Mouse (Mus musculus) embryonic facial prominence, embryonic 15.5 days (tissue): ENCODE measurements around the gene Gm26741. TPM values are rescaled to one million over a fixed set of nuclear protein-coding genes. Genes with fewer than 3 reads are reported as not detected.

Source experiments
- ATAC-seq: fragments of 200-750 bp; cut with Nextera tagmentation; 2 replicates; pipeline ENCODE4 v1.8.0; 2017; ENCODE audit warnings: low read depth, moderate TSS enrichment; ENCODE audit not compliant: insufficient number of reproducible peaks, low FRiP score, low TSS enrichment
- H3K27ac ChIP-seq: fragments of 300-500 bp; sonication (generic); replicated peaks from 2 replicates; pipeline ENCODE4 v1.5.1; 2015; ENCODE audit warnings: mild to moderate bottlenecking, inconsistent platforms
- H3K27me3 ChIP-seq: fragments of 300-500 bp; sonication (generic); 2 replicates; pipeline ENCODE4 v1.6.1; 2015; ENCODE audit warnings: inconsistent platforms
- H3K36me3 ChIP-seq: fragments of 300-500 bp; sonication (generic); 2 replicates; pipeline ENCODE4 v1.6.1; 2015; ENCODE audit warnings: mild to moderate bottlenecking, inconsistent platforms
- H3K4me1 ChIP-seq: fragments of 300-500 bp; sonication (generic); 2 replicates; pipeline ENCODE4 v1.6.1; 2015; ENCODE audit warnings: inconsistent platforms
- H3K4me2 ChIP-seq: fragments of 300-500 bp; sonication (generic); replicated peaks from 2 replicates; pipeline ENCODE4 v1.6.1; 2015; ENCODE audit warnings: mild to moderate bottlenecking, inconsistent platforms
- H3K4me3 ChIP-seq: fragments of 300-500 bp; sonication (generic); replicated peaks from 2 replicates; pipeline ENCODE4 v1.5.1; 2015; ENCODE audit warnings: mild to moderate bottlenecking, inconsistent platforms
- H3K9ac ChIP-seq: fragments of 300-500 bp; sonication (generic); 2 replicates; pipeline ENCODE4 v1.6.1; 2015; ENCODE audit warnings: inconsistent platforms
- H3K9me3 ChIP-seq: fragments of 300-500 bp; sonication (generic); replicated peaks from 2 replicates; pipeline ENCODE4 v1.6.1; 2016; ENCODE audit warnings: inconsistent platforms
- WGBS: fragments of 180-500 bp; shearing (Covaris S2); methylation state at CpG from one replicate; pipeline ENCODE4 v1.1.7; 2015; 5-methylcytosine and 5-hydroxymethylcytosine counted together
- polyA plus RNA-seq: library from polyadenylated mRNA; unstranded; fragments of >200 nt; fragmentation: Nextera tagmentation; extraction: Ambion mirVana; gene quantifications from 2 replicates; pipeline ENCODE4 v1.2.1, GENCODE M21; 2015

The Gm26741 gene
- polyA plus RNA-seq, 1 experiment from 2014 or later, result not detected

DNA sequence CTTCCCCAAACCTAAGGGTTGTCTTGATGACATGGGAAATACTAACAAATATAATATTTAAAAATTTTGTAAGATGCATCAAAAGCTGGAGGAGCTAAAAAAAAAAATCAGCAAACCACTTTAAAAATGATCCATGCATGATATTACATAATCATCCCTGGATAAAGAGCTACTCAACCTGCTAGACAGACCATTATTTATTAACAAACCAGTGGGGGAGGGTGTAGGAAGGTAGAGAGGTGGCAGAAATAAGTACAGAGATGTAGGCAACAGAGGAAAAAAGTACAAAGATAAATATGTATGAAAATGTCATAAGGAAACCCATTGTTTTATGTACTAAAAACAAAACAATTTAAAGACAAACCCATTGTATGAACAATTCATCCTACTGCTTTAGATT, 16.1 kb downstream of the Gm26741 start:
- no peak for ATAC-seq
- Histone ChIP-seq H3K9ac (no peak overlapping the region), H3K36me3 (no peaks in the 10 kb centered on the region), H3K27ac (no peak overlapping the region), H3K4me2 (no peak overlapping the region), H3K4me1 (no peaks in the 10 kb centered on the region), H3K9me3 (no peaks in the 10 kb centered on the region), H3K27me3 (no peaks in the 10 kb centered on the region), H3K4me3 (no peak overlapping the region)

- WGBS, result 88% methylated on average over 2 of the region's 2 CpGs
- Histone ChIP-seq H3K4me1 (no peaks in the 10 kb centered on the region), H3K9ac (no peak overlapping the region), H3K27me3 (no peaks in the 10 kb centered on the region), H3K36me3 (no peaks in the 10 kb centered on the region), H3K4me2 (no peak overlapping the region), H3K4me3 (no peak overlapping the region), H3K27ac (no peak overlapping the region), H3K9me3 (no peaks in the 10 kb centered on the region)
- ATAC-seq, result no peak
Measured at GRCm38 (mm10) chr10:52376422-52376821, 17.9 kb downstream of the Gm26741 start.

- H3K4me3 ChIP-seq, result no peak overlapping the region
- no peak overlapping the region for H3K27ac ChIP-seq
- H3K36me3 ChIP-seq, result no peaks in the 10 kb centered on the region
- 91% methylated on average over 2 of the region's 2 CpGs for WGBS
- no peak overlapping the region for H3K9ac ChIP-seq
- no peaks in the 10 kb centered on the region for H3K27me3 ChIP-seq
- peaks cover 3% of the 10 kb centered on the region for H3K4me1 ChIP-seq
- no peak overlapping the region for H3K4me2 ChIP-seq
- ATAC-seq, result no peak
- no peaks in the 10 kb centered on the region for H3K9me3 ChIP-seq
Measured at GRCm38 (mm10) chr10:52377813-52378212, 19.2 kb downstream of the Gm26741 start.

- Histone ChIP-seq H3K9ac (peak overlapping the region; percentile 88), H3K36me3 (no peaks in the 10 kb centered on the region), H3K4me1 (peaks cover 7% of the 10 kb centered on the region), H3K4me2 (peak overlapping the region; percentile 72), H3K4me3 (peak overlapping the region; percentile 91), H3K9me3 (no peaks in the 10 kb centered on the region), H3K27me3 (no peaks in the 10 kb centered on the region), H3K27ac (peak overlapping the region; percentile 95)
- ATAC-seq, result 0 out of 2 replicates have a peak, but pooled peaks have one; percentile 6
- WGBS, result under 1% methylated on average over 19 of the region's 19 CpGs
Measured at GRCm38 (mm10) chr10:52381321-52381801, 22.8 kb downstream of the Gm26741 start.

DNA sequence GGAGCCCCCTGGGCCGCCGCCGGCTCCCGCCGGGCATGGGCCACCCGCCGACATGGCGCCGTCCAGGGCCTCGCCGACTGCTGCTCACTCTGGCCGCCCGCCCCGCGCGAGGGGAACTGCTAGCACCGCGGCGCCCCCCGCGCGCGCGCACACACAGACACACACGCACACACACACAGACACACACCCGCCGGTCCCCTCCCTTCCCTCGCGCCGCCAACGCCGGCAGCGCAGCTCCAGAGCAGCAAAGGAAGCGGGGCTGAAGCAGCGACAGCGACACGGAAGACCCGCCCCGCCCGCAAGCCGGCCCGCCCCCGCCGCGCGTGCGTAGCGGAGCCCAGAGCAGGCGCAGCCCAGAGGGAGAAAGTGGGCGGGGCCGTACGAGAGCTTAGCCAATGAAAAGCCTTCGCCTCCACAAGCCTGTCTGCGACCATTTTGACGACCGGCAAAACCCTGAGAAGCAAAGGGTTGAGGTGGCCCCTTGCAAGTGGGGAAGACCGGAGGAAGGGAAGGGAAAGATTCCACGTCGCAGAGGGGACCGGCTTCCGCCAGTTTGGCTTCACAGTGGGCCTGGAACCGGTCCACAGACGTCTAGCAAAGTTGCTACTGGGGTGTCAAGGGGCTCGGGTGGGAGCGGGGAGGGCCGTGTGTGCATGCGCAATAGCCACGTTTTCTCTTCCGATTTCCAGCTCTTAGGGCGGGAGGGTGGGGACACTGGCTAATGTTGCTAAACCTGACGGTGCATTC, 23.5 kb downstream of the Gm26741 start, which contains the start of gene Gopc:
TSS of gene Gopc (minus strand) at position 280 of the 747 bp plus-strand sequence.
- H3K4me1 ChIP-seq, result peaks cover 7% of the 10 kb centered on the region
- no peaks in the 10 kb centered on the region for H3K9me3 ChIP-seq
- peak; percentile 99 for ATAC-seq
- peak within 1 kb of the TSS; percentile 91 for H3K4me3 ChIP-seq
- H3K27me3 ChIP-seq, result no peaks in the 10 kb centered on the region
- peak within 1 kb of the TSS; percentile 72 for H3K4me2 ChIP-seq
- peak within 1 kb of the TSS; percentile 95 for H3K27ac ChIP-seq
- H3K9ac ChIP-seq, result peak within 1 kb of the TSS; percentile 88
- H3K36me3 ChIP-seq, result no peaks in the 10 kb centered on the region
- WGBS, result under 1% methylated on average over 69 of the region's 71 CpGs

DNA sequence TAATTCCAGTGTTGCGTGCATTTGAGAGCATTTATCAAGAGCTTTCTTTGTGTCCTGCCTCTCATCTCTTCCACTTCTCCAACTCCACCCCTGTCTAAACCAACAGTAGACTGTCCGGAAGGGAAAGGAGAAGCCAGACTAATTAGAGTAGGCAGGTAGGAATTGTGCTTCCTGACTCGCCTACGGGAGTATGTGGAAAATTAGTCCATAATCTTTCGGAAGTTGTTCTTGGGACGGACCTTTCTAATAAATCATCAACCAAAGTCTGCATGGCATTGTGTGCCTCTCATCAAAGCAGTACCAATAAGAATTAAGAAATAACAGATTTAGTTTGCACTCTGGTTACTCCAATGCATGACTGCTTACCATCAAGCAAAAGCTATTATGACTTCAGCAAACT, 24.5 kb downstream of the Gm26741 start:
- peak overlapping the region; percentile 95 for H3K27ac ChIP-seq
- no peaks in the 10 kb centered on the region for H3K36me3 ChIP-seq
- 66% methylated on average over 6 of the region's 6 CpGs for WGBS
- H3K9me3 ChIP-seq, result no peaks in the 10 kb centered on the region
- H3K4me3 ChIP-seq, result peak overlapping the region; percentile 91
- H3K4me2 ChIP-seq, result peak overlapping the region; percentile 72
- H3K9ac ChIP-seq, result no peak overlapping the region
- no peak for ATAC-seq
- H3K4me1 ChIP-seq, result peaks cover 7% of the 10 kb centered on the region
- no peaks in the 10 kb centered on the region for H3K27me3 ChIP-seq

DNA sequence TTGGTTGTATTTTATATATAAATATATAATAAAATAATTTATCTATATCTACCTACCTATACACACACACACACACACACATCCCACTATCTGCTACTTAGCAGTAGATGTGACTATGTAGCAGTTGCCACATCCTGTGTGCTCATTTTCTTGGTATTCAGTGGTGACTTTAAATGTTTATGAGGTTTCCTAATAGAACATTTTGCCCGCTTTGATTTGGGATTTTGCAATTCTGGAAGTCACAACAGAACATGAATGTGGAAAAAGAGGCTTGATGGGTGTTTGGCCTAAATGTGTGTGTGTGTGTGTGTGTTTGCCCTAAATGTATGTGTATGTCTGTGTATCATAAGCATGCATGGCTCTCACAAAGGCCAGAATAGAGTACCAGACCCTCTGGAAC, 25.0 kb downstream of the Gm26741 start:
- H3K27ac ChIP-seq, result no peak overlapping the region
- H3K4me1 ChIP-seq, result peaks cover 7% of the 10 kb centered on the region
- H3K27me3 ChIP-seq, result no peaks in the 10 kb centered on the region
- 75% methylated on average over 1 of the region's 1 CpGs for WGBS
- no peak overlapping the region for H3K4me2 ChIP-seq
- no peak overlapping the region for H3K9ac ChIP-seq
- H3K36me3 ChIP-seq, result no peaks in the 10 kb centered on the region
- no peaks in the 10 kb centered on the region for H3K9me3 ChIP-seq
- no peak overlapping the region for H3K4me3 ChIP-seq
- no peak for ATAC-seq

DNA sequence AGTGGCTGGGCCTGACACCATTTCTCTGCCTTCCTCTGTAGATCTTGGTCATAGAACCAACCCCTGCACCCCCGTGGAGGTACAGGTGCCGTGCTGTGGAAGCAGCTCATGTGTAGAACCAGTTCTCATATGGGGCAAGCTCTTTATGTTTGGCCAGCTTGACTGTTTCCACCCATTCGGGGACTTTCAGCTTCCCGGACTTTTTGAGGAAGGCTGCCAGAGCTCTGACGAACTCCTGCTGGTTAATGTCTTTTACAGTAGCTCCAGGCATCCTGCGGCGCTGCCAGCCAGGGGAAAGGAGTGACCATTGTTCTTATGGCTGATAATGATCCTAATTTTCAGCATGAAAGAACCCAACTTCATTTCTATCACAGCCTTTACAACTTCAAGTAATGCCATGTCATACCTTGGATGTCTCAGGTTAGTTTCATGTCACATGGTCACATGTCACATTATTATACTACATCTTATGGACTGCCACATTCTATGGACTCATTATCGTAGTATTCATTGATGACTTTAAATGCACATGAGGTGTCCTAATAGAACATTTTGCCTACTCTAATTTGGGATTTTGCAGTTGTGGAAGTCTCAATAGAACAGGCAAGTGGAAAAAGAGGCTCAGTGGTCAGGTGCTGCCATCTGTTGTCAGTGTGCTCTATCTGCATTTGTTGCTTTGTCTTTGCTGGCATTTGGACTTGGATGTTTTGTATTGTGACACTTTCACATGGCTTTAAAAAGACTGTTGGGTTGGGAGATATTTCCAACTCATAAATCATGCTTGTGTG, 26.4 kb downstream of the Gm26741 start:
- WGBS, result 49% methylated on average over 8 of the region's 8 CpGs
- no peaks in the 10 kb centered on the region for H3K9me3 ChIP-seq
- ATAC-seq, result no peak

DNA sequence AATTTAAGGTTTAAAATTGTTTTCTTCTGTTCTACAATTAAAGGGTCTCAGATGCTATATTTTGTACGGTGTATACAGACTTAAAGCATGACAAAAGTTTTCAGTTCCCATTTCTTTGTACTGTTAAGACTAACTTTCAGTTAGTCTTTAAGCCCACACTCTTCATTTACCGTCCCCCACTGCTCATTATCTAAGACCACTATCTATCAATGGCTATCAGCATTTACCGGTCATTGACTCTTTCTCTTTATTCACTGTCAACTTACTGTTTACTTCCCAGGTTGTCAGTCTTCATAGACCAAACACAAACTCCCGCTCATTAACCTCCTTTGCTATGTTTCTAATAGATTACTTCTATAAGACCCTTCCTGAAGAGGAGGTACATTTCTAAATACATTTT, 28.6 kb downstream of the Gm26741 start:
- Histone ChIP-seq H3K4me3 (no peak overlapping the region), H3K36me3 (no peaks in the 10 kb centered on the region), H3K9ac (no peak overlapping the region), H3K27ac (no peak overlapping the region), H3K4me1 (peaks cover 7% of the 10 kb centered on the region), H3K9me3 (no peaks in the 10 kb centered on the region), H3K4me2 (no peak overlapping the region), H3K27me3 (no peaks in the 10 kb centered on the region)
- no peak for ATAC-seq
- 73% methylated on average over 4 of the region's 4 CpGs for WGBS

More for the DNA sequence above, 26.4 kb downstream of the Gm26741 start:
- Histone ChIP-seq H3K4me2 (no peak overlapping the region), H3K36me3 (no peaks in the 10 kb centered on the region), H3K4me3 (no peak overlapping the region), H3K9ac (no peak overlapping the region), H3K27ac (no peak overlapping the region), H3K27me3 (no peaks in the 10 kb centered on the region), H3K4me1 (peaks cover 7% of the 10 kb centered on the region)

DNA sequence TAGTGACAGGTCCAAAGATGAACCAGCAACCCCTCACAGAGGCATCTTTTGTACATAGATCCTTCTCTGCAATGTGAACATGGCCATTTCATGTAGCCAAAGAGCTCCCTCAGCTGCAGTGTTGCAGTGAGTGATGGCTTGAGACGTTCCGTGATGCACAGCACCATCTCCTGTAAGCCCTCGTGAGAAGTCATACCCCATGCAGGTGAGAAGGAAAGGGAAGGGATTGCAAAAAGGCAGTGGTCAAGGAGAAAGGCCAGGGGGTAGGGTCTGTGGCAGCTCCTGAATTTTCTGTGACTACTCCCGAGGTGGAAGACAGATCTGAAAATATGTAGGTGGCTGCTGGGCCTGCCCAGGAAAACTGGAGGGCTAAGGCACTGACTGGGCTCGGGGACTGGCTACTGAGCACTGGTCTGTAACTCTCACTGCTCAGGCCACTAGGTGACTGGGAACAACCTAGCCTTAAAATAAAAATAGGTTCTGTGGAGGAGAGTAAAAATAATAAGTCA, 30.4 kb downstream of the Gm26741 start, which contains the start of gene Nepn:
TSS of gene Nepn (plus strand) at position 51 of the 509 bp plus-strand sequence.
- H3K4me1 ChIP-seq, result no peaks in the 10 kb centered on the region
- H3K4me3 ChIP-seq, result no peak within 1 kb of the TSS
- no peak within 1 kb of the TSS for H3K27ac ChIP-seq
- H3K27me3 ChIP-seq, result no peaks in the 10 kb centered on the region
- no peaks in the 10 kb centered on the region for H3K9me3 ChIP-seq
- WGBS, result 74% methylated on average over 5 of the region's 5 CpGs
- H3K9ac ChIP-seq, result no peak within 1 kb of the TSS
- no peak for ATAC-seq
- H3K4me2 ChIP-seq, result no peak within 1 kb of the TSS
- H3K36me3 ChIP-seq, result no peaks in the 10 kb centered on the region

GRCm38 (mm10) chr10:52389438-52389837, 30.9 kb downstream of the Gm26741 start:
- H3K9ac ChIP-seq, result no peak overlapping the region
- H3K4me3 ChIP-seq, result no peak overlapping the region
- no peaks in the 10 kb centered on the region for H3K36me3 ChIP-seq
- no peaks in the 10 kb centered on the region for H3K27me3 ChIP-seq
- WGBS, result 33% methylated on average over 3 of the region's 3 CpGs
- H3K27ac ChIP-seq, result no peak overlapping the region
- no peaks in the 10 kb centered on the region for H3K9me3 ChIP-seq
- no peaks in the 10 kb centered on the region for H3K4me1 ChIP-seq
- H3K4me2 ChIP-seq, result no peak overlapping the region
- ATAC-seq, result no peak
